Mouse (Mus musculus) left cerebral cortex, postnatal 14 days (tissue): ENCODE data around the gene Pdcd7. TPM values are rescaled to one million over a fixed set of nuclear protein-coding genes. Genes with fewer than 3 reads are reported as not detected.

Experiments
- DNase-seq, 2 experiments: peaks; one replicate each; pipeline ENCODE4 v3.0.0; 2021 to 2022; ENCODE audit warnings: low spot score in 2 of 2, mixed read lengths in 1 of 2
- intact Hi-C: fragments of 180-260 bp; cut with DNase I; formaldehyde crosslinking; loops from one replicate; pipeline ENCODE4 v1.15.1; 2025
- total RNA-seq, 2 experiments: library from RNA; stranded (reverse); gene quantifications; 2 replicates each; pipeline ENCODE4 v1.2.3; 2021

The Pdcd7 gene
- total RNA-seq, 2 experiments from 2014 or later: 21.5 to 22.6 TPM

GRCm38 (mm10) chr9:65346476-65347111 is 690 bp downstream of the Pdcd7 start:
- DNase-seq: peak; percentile 28 to 41
- intact Hi-C loops: no loop called here

DNA sequence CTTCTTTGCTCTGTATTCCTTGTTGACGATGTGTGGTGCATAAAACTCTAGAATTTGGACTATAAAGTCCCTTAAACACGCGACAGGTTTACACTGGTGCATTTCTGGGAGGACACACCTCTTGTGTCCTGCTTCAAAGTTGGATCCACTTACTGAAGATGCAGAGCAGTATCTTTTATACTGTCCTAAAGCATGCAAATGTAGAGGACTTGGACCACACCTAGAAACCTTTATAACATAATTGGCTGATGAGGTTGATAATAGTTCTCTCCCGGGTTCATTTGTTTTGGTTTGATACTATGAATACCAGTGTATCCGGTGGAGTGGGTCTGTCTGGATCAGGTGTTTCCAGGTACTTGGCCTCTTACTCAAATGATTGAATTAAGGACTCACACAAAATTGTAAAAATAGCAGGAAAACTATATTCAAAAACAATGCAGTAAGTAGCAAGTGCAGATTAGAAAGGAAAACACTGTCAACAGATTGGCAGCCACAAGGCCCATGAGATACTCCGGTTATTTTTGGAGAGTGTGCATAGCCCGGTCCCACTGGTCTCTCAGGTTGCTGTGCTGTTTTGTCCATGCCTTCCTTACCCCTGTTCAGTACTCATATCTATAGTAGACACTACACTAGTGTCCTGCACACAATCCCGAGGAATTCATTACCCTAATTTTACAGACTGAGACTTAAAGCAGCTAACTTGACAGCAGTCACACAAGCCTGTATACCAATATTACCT is 1.4 kb downstream of the Pdcd7 start:
- no peak for DNase-seq
- intact Hi-C loops: no loop called here

- intact Hi-C loops: no loop called here
These were observed 7.3 kb downstream of the Pdcd7 start for GRCm38 (mm10) chr9:65353251-65353650.

DNA sequence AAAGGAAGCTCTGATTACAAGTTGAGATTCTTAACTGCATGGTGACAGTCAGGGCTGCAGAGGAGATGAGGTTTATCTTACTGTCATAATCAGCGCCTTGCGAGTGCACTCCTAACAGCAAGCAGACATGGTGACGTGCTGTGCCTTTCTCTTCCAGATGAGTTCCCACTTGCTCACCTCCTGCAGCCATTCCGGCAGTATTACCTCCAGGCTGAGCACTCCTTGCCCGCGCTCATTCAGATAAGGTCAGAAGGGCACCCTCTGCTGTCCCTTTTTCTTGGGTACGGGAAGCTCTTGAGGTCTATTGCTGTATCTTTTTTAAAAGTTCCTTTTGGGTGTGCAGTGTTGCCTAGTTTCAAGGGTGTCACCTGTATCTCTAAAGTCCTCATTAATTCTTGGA is 10.7 kb downstream of the Pdcd7 start:
- DNase-seq: no peak
- intact Hi-C loops: no loop called here

More at GRCm38 (mm10) chr9:65353251-65353650, 7.3 kb downstream of the Pdcd7 start:
- no peak for DNase-seq

- intact Hi-C loops: no loop called here
- DNase-seq: no peak
These were observed 11.1 kb downstream of the Pdcd7 start for GRCm38 (mm10) chr9:65356971-65357370.

DNA sequence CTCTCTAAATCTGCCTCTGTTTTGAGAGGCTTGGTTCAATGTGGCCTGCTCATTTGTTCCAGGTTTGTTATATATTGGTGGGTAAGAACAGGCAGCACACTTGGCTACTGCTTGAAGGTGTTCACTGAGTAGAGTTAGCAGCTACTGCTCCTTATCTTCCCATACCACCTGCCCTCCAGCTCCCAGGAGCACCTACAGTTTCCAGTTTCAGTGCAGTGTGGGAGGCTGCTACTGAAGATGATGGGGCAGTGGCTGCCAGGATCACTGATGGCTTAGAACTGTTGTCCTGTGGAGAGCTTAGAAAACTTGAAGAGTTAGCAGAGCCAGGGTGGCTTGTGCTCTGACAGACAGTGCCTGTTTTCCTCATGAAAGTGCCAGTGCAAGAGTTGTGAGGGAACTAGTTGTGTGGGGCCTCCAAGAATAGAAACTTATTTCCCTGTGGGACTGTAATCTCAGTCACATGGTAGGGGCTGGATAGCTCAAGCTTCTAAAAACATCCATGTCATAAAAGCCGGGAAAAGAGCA is 13.1 kb downstream of the Pdcd7 start:
- intact Hi-C loops: no loop called here
- DNase-seq: no peak

GRCm38 (mm10) chr9:65360641-65361448 is 14.9 kb downstream of the Pdcd7 start, which contains the start of gene Ubap1l:
TSS of gene Ubap1l (plus strand) at chr9:65361041.
- DNase-seq: peak in 1 of 2 experiments; percentile 12
- intact Hi-C loops: no loop called here

DNA sequence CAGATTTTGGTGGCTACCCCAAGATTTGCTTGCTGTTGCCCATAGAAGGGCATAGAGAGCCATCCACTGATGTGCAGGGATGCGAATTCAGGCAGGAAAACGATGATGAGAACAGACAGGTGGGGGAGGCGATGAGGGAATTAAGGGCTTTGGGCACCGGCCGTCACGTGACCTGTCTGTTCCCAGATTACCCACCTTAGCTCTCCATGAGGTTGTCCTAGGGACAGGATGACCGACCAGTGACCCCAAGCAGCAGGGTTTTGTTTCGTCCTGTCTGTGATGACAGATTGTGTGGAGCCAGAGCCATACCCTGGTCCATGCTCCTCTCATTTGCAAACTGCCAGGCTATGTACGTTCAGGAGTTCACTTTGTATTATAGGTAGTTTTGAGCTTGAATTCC is 17.8 kb downstream of the Pdcd7 start:
- intact Hi-C loops: no loop called here
- no peak for DNase-seq

- DNase-seq: no peak
- intact Hi-C loops: no loop called here
These were observed 19.8 kb downstream of the Pdcd7 start for GRCm38 (mm10) chr9:65365721-65366120.

GRCm38 (mm10) chr9:65371756-65372155 is 25.9 kb downstream of the Pdcd7 start:
- intact Hi-C loops: loop anchor here (1.0 kb wide), 1 partner anchor 61 kb away; no protein-coding TSS in a partner anchor

GRCm38 (mm10) chr9:65372449-65372848 is 26.5 kb downstream of the Pdcd7 start:
- DNase-seq: peak; percentile 22 to 43
- intact Hi-C loops: loop anchor here (1.0 kb wide), 1 partner anchor 60 kb away; no protein-coding TSS in a partner anchor

More at GRCm38 (mm10) chr9:65371756-65372155, 25.9 kb downstream of the Pdcd7 start:
- no peak for DNase-seq

- DNase-seq: no peak
- intact Hi-C loops: no loop called here
These were observed 28.7 kb downstream of the Pdcd7 start for GRCm38 (mm10) chr9:65374468-65375162.

GRCm38 (mm10) chr9:65375163-65375934 is 29.4 kb downstream of the Pdcd7 start:
- DNase-seq: peak; percentile 67 to 78
- intact Hi-C loops: no loop called here

- DNase-seq: no peak
- intact Hi-C loops: no loop called here
These were observed 35.2 kb downstream of the Pdcd7 start for GRCm38 (mm10) chr9:65381017-65381590.

DNA sequence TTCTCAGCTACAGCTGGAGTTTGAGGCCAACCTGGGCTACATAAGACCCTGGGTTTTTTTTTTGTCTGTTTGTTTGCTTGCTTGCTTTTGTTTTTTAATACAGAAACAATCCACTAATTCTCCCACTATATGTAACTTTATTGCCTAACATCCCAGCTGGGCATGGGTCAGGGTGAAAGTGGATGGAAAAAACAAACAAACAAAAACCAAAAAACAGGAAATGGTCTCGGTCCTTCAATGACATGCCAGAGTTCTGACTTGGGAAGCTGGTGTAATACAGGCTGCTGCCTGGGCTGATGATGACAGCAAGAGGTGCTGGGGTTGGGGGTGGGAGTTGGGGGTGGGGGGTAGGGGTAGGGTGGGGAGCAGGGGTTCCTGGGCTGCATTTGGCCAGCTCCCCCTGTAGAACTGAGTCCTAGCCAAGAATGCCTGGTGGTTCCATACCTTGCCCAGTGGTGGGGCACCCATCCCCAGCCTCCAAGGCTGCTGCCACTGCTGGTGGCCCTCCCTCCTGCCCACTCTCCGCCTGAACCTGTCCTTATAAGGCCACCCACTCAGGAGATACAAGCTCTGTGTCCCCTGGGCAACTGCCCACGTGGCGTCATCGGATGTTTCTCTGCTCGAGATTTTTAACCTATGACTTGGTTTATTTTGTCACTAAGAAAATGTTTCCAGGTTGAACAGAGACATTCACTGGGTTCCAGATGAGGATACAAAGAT is 36.3 kb downstream of the Pdcd7 start:
- intact Hi-C loops: no loop called here
- DNase-seq: no peak

DNA sequence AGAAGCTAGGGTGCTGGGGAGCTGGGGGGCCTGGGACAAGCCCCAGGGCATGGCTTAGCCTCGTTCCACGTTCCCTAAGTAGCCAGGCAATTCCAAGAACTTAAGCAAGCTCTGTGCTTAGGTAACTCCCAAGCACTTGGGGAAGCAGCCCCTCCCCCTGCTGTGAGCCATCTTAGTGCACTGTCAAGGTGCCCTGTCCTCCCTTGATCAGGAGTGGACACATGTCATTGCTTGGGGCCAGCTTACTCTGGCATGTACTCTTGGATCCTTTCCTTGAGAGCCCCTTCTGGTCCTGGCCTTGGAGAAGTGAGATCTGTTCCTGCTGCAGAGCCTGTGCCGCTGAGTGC is 36.8 kb downstream of the Pdcd7 start:
- DNase-seq: no peak
- intact Hi-C loops: no loop called here

- intact Hi-C loops: no loop called here
- DNase-seq: no peak
These were observed 38.4 kb downstream of the Pdcd7 start for GRCm38 (mm10) chr9:65384276-65384675.
